Mouse (Mus musculus): Measurements from ENCODE around the gene Ttc28.

GRCm38 (mm10) chr5:111266658-111267057 is 387.1 kb downstream of the Ttc28 start:
- TF ChIP-seq GATA1 (IDR thresholded peaks at IDR 0.05; ENCODE audit: borderline replicate concordance, low read length), result no peak
- no peak for TF ChIP-seq FLI1 (IDR thresholded peaks at IDR 0.05; ENCODE audit: low read length)
